Mouse (Mus musculus) cerebellum, adult 11-12 months (tissue): ENCODE results near the gene Gbf1.

ENCODE experiments used
- DNase-seq: peaks from one replicate; pipeline ENCODE4 v3.0.0; 2022

Gbf1 gene

DNA sequence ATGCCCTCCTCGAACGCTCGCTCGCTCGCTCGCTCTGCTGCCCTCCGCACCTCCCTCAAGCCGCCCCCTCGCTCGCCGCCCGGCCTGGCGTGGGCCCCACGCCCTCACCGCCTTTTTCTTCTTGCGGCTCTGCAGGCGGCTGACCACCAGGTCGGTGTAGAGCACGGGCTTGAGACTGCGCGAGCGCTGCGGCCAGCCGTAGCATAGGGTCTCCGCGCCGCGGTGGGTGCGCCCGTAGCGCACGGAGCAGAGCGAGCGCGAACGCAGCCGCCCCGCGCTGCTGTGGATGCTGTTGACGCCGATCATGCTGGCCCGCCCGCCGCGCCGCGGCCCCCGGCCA lies 165.2 kb downstream of the Gbf1 start:
- DNase-seq, result peak; percentile 33

DNA sequence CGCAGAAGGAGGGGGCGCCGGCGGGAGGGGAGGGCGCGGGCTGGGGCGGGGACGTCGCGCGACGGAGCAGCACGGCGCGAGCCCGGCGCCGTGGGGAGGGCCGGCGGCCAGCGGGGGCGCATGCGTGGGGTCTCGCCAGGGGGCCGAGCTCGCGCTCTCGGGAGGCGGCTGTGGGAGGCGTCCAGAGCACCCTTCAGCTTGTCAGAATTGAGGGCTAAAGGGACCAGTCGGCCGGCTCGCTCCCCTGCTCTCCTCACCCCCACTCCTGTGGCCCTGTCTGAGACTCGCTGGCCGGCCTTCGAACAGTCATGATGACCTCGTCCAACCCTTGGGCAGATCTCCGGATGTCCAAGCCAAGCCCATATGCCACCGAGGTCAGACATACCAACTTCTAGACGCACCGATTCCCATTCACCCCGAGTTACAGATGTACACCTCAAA lies 165.7 kb downstream of the Gbf1 start:
- peak; percentile 68 for DNase-seq

DNA sequence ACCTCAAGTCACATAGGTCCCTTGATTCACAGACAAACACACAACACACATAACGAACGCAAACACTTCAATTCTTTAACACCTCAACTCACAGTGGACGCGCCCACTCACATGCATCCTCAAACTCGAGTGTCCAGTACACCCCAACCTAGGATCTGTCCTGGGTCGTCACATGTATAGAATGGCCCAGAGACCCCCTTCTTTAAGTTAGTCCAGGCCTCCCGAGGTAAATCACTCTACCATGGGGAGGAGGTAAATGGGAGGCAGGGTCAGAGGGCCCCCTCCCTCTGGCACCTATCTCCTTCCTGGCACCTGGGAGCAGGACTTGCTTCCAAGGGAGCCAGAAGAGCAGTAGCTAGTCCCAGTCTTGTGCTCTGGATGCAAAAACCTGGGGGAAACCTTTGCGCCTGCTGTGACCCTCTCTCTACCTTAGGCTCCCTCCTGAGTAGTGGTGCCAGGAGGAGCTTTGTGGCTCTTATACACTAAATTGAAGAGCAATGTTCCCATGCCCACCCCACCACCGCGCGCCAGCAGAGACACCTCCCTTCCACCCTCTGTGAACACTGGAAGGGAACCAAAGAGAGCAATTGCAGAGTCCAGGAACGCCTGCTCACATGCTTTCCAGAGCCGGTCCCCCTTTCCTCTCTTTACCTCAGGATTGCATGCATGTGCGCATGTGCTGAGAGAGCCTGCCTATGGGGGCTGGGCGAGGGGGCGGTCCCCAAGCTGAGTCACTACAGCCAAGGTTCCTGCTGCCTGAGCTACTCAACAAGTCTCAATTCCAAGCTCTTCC lies 166.5 kb downstream of the Gbf1 start:
- DNase-seq, result peak; percentile 82

- peak; percentile 41 for DNase-seq
Observed at GRCm38 (mm10) chr19:46320076-46320785, 167.9 kb downstream of the Gbf1 start.

DNA sequence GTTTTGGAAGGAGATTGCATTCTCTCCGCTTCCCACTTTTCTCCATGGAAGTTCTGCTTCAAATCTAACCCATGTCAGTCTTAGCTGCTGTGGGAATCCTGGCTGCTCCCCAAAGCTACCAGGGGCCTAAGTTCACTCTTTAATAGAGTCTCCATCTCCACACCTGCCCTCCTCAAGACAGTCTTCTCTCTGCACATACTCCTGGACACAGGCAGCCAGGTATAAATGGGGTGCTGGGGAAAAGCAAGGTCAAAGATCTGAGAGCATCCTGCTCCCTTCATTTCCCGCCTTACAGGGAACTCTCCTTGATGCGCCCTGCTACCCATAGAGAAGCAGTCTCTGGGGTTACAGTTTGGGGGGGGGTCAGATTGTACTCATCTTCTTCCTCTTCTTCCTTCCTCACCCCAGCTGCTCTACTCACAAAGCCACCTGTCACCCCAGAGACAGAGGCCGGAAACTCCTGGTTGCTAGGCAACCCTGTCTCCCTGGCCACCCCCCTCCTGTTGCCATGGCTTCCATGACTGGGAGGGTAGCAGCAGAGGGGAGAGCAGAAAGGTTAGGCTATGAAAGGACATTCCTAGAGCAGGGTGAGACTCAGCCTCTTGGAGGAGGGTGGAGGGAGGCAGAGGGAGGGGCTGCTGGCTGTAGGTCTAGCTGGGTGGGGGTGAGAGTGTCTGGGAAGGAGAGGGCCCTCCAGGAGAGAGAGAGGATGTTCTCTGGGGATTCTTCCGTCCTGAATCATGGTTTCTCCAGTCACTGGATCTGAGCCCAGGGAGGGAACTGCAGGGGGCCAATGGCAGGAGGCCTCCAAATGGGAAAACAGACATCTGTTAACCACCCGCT lies 169.0 kb downstream of the Gbf1 start:
- DNase-seq, result peak; percentile 88

DNA sequence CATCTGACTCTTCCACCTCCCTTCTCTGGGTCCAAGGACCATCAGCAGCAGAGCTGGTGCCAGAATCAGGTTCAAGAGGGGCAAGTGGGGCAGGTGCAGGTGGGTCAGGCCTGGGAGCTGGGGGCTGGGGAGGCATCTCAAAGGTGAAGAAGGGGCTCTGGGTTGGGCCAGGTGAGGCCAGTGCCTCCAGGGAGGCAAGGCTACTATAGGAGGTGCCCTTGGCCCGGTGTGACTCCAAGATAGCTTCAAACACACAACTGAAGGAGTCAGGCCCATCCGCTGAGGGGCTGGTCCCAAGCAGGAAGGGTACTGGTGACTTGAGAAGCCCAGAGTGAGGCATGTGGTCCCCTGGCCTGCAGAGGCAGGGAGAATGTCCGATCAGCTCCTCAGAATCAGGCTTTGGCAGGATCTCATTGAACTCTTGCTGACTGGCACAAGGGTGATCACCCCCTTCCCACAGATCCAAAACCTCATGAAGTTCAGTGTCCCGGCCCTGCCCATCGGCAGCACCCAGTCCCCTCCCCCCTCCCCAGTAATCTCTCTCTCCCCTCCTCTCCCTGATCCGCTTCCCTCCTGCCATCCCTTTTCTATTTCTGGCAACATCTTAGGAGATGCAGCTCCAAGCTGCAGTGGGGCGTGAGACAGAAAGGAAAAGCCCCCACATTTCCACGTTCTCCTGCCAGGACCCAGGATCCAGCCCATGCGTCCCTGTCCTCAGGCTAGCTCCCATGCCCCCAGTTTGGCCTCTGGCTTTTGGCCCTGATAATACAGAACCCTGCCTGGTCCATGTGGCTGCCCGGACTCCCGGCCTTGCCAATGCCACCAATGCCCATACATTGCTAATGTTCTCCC lies 170.1 kb downstream of the Gbf1 start:
- peak; percentile 76 for DNase-seq

DNA sequence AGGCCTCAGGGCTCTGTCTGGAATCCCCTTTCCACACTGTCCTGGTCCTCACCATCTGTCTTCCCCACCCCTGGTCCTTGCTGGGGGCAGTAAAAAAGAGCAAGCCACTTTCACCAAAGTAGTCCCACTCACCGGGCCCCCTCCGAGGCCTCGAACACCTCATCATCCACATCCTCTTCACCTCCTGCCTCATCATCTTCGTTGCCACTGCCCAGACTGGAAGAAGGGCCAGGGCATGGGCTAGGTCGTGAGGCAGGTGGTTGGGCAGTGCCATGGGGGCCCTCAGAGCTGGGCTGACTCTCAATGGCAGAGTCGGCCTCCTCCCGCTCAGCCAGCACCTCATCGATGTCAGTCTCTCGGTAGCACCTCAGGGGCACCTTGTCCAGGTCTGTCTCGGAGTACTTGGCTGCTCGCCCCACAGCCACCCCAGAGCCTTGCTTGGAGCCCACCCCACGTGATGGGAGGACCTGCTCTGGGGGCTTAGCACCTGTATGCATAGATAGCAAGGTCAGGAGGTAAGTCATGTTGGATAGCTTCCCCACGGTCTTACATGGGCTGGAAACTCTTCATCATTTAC lies 170.8 kb downstream of the Gbf1 start:
- peak; percentile 75 for DNase-seq

- peak; percentile 56 for DNase-seq
Observed at GRCm38 (mm10) chr19:46323716-46324115, 171.4 kb downstream of the Gbf1 start.

- peak; percentile 62 for DNase-seq
Observed at GRCm38 (mm10) chr19:46324366-46324765, 172.1 kb downstream of the Gbf1 start.

DNA sequence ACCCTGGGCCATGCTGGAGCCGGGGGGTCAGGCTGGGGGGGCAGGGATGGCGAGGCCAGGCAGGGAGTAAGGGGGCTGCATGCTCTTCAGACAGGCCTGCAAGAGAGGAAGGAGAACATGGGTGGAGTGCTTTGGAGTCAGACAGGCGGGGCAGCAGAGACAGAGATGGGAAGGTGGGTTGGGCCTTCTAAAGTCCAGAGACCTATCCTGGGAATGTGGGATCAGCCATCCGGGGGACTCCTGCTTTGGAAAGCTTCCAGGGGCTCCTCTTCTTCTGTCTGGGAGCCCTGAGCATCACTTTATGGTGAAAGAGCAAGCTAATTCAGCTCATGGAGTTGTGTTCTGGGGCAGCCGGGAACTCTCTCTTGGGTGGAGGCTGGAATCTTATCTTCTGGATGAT lies 172.6 kb downstream of the Gbf1 start:
- DNase-seq, result no peak

DNA sequence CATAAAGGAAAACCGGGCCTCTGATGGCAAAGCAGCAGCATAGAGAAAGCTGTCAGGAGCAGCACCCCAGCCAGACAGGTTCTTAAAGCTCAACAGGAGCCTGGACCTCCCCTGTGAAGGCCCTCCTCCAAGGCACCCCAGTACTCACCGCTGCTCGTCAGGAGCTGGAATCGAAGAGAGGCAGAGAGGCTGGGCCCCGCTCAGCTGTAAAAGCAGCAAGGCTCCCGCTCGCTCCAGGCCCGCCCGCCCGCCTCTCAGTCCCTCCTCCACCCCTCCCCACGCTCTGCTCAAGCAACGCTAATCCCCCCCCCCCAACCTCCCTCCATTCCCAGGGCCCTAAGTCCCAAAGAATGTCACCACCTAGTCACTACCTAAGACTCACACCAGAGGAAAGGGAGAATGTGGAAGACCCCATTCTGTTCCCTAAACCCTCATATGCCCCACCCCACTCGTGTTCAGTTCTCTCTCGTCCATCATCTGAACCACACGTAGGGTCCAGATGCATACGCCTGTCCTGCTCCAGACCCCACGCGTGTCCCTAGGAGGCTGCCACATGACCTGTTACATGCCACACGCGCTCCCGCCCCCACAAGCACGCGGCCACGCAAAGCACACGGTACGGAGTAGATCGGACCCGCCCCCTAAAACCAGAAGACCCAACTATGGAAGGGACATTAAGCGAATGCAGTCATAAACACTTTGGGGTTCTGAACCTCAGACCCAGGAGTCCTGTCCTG lies 173.9 kb downstream of the Gbf1 start:
- DNase-seq, result peak; percentile 82

GRCm38 (mm10) chr19:46326756-46327305 lies 174.5 kb downstream of the Gbf1 start, which contains the start of gene Psd:
TSS of gene Psd (minus strand) at chr19:46327156.
- DNase-seq, result peak; percentile 85

DNA sequence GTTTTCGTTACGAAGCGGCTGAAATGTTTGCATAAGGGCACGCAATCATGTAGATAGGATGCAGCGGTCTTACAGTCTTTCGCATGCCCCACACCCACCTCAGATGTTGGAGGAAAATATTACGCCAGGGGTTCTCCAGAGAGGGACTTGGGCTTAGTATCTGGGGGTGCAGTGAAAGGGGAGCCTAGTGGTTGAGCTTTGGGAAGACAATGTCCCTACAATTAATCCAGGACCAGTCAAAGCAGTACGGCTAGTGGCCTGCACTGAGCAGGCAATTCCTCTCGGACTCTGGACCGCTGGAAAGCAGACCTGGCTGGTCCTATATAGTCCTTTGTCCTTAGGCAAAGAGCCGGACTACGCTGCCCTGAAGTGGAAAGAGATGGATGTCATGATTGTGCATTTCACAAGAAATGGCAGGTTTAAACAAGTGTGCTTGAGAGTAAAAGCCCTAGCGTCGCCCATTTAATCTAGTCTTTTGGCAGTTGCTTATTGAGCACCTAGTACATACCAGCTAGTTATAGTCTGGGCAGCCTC lies 175.3 kb downstream of the Gbf1 start:
- DNase-seq, result no peak

DNA sequence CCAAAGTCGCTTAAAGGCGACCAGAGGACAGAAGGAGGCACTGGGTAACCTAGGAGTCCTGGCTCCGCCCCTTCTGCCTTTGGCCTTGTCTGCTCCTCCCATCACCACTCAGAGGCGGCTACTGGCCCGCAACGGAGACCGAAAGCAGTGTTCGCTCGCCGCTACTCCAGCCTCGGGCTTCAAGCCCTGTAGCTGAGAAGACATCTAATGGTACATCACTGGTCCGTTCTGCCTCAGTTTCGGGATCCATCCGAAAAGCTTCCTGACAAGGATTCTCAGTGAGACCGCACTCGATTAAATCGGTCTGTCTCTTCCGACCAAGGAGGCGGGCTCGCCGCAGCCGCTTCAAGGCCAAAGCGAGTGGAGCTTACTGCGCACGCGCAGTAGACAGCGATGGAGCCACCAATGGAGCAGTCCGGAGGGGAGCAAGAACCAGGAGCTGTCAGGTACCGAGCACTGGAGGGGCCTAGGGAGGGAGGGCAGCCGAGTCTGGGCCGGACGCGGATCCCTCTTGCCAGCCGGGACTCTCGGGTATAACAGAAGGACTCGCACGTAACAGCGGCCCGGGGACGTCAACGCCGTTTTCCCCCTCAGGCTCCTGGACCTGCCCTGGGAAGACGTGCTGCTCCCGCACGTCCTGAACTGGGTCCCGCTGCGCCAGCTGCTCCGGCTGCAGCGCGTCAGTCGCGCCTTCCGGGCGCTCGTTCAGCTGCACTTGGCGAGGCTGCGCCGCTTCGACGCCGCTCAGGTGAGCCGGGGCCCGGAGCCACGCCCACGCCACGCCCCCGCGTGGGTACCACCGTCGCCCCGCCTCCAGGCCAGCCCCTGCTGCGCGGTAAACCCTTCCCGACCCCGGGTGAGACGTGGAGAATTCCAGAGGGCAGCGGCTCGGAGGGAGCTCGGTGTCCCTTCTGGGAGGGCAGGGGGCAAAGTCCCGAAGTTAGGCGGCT lies 176.0 kb downstream of the Gbf1 start, which contains the start of gene Fbxl15:
Gene Fbxl15, plus strand, starts transcription at position 104 of the 950 bp plus-strand sequence.
- DNase-seq, result peak; percentile 97

DNA sequence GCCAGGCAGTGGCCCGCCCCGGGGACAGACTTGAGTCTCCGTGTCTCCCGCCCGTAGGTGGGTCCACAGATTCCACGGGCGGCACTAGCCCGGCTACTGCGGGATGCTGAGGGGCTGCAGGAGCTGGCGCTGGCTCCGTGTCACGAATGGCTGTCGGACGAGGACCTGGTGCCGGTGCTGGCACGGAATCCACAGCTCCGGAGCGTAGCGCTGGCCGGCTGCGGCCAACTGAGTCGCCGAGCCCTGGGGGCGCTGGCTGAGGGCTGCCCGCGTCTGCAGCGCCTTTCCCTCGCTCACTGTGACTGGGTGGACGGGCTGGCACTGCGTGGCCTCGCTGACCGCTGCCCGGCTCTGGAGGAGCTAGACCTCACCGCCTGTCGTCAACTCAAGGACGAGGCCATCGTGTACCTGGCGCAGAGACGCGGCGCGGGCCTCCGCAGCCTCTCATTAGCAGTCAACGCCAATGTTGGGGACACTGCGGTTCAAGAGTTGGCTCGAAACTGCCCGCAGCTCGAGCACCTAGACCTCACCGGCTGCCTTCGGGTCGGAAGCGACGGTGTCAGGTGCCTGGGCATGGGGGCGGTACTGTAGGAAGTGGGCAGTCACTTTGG lies 176.8 kb downstream of the Gbf1 start:
- no peak for DNase-seq

DNA sequence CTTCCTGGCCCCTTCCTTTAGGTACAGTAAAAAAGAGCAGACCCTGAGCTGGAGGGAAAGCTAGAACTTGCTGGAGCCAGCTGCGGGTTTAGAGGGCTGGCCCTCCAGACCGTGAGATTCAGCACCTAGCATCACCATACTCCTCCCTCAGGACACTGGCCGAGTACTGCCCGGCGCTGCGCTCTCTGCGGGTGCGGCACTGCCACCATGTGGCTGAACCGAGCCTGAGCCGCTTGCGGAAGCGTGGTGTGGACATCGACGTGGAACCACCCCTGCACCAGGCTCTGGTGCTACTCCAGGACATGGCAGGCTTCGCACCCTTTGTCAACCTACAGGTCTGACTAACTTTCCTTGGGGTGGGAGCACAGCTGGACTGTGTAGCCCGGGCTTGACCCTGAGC lies 177.6 kb downstream of the Gbf1 start:
- DNase-seq, result peak; percentile 87

DNA sequence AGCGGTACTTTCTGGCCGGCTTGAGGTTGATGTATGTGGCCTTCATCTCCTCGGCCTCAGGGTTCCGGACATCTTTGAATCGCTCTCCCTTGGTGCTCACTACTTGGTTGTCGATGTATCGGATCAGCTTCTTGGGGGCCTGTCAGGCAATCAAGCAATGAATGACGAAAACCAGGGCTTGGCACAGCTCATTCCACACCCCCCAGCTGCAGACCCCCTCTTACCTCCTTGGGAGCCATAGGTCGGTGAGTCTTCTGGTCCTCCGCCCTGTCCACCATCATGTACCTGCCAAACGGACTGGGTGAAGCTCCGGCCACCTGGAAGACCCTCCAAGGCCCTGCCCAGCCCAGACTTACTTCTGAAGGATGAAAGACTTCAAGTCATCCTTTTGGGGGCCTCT lies 178.4 kb downstream of the Gbf1 start:
- no peak for DNase-seq

DNA sequence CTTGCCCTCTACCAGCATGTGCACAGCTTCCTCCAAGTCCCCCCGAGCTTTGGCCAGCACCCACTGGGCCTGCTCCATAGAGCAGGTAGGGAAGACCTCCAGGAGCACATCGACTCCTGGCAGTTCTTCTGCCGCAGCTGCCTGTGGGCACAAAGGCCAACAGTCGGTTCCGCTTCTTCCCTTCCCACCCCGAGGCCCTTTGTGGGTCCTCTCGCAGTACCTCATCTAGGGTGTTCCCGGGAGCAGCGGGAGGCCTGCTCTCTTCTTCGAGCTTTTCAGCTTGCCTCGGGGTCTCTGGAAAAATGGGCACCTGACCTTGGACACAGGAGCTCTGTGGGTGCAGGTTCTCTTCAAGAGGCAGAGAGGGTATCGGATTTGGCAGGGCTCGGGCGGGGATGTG lies 179.0 kb downstream of the Gbf1 start:
- peak; percentile 61 for DNase-seq

DNA sequence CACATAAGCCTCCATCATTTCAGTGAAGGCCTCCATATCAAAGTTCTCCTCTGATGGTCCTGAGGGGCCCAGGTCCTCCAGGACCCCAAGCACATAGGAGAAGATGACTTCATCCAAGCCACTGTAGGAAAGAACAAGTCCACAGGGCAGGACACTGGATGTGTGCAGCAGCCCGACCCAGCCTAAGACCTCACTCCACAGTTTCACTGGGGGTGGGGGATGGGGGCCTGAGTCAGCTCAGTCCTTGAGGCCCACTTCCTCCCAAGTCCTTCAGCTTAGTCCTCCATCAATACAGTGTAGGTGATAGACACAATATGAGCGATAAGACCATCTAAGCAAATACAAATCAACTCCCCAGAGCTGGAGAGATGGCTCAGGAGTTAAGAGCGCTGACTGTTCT lies 179.6 kb downstream of the Gbf1 start:
- peak; percentile 51 for DNase-seq
